Mouse (Mus musculus): ENCODE measurements at regions not wholly inside any gene's neighbourhood (a gene's known extent, or its start where the extent isn't known, plus 50 kb on each side); places are given as distances from the start of the nearest gene placed in this dataset.

DNA sequence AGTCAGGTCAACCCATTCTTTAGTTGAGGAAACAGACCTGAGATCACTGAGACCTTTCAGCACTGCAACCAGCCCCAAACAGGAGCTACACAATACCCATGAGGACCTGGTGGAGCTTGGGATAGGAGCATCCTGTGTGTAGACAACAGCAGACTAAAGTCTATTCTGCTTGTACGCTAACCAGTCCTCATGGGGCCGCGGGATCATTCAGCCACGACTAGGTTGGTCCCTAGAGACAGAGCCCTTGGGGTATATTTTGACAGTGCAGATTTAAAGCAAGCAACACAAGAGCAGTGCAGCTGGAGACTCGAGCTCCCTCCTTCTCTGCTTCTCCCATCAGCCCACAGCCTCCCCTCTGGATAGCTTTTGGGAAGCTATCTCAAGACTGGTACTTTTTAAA is 51.7 kb upstream of the Ankrd34c start:
- DNase-seq (ENCODE audit: low spot score in 2 of 2), result no peak

DNA sequence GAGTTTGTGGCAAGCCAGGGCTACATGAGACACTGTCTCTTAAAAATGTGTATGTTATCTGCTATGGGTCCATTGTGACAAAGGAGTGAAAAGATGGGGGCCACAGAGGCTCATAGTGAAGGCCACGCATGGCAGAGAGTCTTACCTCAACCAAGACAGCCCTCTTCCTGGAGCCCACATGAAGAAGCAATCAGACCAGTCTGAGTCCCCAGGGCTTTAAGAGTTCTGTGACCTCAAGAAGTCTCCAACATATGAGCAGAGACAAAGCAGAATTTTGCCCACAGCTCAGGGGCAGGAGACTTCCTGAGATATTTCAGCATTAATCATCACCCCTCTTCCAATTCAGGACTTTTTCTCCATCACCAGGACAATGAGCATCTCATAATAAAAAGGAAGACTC is 50.4 kb upstream of the Ankrd34c start:
- no peak for DNase-seq (ENCODE audit: low spot score in 2 of 2)
